Mouse (Mus musculus) 416B (cell line): Measurements from ENCODE around the gene Adam15.

ENCODE experiments used
- DNase-seq: peaks from one replicate; pipeline ENCODE4 v3.0.0; 2011; ENCODE audit warnings: low read depth

Gene Adam15

DNA sequence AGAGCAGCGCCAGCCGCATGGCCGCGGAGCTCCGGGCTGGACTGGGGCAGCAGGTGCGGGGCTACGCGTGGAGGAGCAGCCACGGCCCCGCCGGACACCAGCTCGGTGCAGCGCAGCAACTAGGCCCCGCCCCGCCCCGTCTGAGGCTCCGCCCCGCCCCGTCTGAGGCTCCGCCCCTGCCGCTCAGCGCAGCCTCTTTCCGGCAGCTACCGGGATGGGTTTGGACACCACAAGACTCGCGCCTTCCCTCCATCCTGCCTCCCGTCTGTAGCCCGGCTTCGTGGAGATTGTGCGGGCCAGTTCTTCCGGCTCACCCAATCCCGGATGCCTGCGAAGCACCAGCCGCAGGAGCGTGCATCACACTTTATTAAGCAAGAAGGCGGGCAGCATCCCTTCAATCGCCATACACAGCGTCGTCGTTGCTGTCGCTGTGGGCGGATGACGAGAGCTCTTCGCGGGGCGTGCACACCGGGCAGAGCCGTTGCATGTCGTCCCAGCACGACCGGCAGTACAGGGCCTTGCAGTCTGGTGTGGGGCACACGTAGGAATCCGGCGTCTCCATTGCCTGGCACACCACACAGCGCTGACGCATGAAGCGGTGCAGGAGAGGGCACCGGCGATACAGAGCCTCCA lies at the start of gene Adam15:
Gene Adam15 (minus strand): TSS at position 128 of the 633 bp plus-strand sequence.
- peak; percentile 84 for DNase-seq

DNA sequence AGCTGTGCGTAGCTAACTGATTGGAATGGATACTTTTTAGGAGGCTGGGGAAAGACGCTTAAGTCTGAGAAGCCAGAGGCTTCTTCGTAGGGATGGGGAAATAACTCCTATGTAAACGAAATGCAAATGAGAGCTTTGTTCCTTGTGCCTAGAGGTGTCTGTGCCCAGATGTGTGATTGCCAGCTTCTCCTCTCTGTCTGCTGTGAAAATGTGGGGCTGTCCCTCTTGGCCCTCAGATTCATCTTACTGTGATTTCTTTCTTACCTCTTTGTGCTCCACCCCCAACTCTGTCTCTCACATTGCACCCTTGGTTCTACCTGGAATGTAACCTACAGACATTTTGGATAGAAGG lies 46.8 kb upstream of the Adam15 start:
- DNase-seq = no peak

DNA sequence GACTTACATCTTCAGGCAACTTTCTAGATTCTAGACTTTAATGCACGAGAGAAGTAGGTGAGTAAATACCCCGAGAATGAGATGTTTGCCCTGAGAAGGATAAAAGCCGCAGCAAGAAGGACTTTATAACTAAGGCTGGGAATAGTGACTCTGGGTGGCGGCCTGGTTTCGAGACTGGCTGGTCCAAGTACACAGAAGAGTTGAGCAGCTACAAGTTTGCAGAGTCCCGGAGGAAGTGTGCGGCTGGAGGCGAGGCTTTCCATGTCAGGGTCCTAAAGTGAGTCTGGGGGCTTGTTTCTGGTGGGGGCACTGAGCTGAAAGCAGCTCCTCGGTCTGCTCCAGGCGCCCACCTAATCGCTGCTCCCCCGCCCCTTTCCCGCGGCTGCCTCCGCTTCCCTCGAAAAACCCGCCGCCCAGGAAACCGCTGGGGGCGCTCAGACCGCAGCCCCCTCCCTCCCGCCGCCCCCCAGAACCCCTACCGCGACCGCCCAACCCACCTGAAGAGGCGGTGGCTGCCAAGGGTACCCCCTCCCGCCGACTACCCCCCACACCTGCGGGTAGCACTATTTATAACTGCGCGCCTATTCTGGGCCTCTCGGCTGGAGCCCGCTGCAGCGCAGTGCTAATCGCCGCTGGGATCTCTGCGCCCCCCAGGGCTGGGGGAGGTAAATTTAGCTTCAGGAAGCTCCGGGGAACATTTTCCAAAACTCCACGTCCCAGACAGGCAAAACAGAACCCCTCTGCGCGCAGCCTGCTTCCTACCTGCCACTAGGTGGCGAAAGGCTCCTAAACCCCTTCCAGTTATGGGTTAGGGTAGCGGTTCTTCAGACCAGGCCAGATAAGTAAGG lies 46.2 kb upstream of the Adam15 start:
- peak; percentile 83 for DNase-seq

DNA sequence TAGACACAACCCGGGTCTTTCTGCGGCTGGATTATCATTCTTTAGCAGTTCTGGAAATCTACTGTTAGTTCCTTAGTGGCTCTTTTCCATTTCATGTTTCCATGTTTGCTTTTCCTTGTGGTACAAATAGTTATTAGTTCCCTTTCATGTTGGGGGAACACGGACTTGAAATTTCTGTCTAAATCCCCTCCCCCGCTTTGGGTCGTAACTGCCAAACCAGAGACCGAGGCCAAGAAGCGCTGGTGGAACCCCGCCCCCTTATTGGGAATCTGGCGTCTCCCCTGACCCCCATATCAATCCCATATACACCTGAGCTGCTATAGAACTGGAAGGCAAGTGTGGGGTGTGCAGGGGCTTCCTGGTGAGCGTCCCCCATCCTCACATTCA lies 45.6 kb upstream of the Adam15 start:
- DNase-seq = peak; percentile 35

DNA sequence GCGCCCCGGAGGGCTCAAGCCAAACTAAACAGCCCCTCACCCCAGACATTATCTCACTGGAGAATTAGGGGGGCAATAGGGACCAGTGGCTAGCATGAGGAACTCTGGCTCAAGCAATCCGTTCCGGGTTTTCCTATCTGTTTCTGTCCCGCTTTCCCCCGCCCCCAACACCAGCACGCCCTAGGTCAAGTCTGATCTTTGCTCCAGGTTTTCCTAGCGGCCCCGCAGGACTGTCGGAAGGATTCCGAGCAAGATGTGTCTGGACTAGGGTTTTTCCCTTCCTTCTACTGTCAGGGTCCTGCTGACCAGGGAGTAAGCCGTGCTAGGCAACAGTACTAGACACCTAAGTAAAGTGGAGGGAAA lies 45.1 kb upstream of the Adam15 start:
- no peak for DNase-seq

DNA sequence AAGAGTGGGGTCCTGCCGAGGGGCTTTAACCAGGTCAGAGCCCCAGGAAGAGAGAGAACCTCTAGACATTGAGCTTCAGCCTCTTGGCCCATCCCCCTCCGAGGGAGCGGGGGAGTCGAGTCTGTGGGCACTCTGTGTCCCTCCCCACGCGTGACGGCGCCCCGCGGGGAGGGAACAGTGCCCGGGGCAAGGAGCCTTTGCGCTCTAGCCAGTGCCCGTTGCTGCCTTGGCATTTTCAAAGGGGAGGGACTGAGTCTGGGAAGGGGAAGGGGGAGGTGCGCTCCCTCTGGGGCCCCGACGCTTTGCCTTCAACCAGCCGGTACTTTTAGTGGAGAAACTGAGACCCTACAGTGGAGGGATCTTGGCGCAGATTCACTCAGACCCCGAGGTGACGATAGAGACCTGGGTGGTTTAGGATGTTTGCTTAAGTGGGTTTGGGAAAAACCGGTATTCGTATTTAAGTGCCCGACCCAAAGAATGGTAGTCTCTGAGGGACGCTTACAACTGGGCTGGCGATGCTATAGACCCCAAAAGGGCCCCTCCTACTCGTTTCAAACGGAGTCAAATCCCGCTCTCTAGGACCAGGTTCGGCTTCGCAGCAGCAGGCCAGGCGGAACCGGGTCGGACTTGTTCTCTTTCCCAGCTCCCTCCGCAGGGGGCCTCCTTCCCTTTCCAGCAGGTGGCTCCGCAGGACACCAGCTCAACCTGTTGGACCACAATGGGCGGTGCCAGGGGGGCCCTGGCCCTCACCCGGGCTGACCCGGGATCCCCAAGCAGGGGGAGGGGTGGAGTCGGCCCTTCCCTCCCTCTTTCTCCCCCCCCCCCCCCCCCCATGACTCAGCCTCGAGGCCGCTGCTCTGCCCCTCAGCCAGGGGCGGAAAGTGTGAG lies 44.5 kb upstream of the Adam15 start, which contains the start of gene Zbtb7b:
Gene Zbtb7b (minus strand): TSS at position 771 of the 888 bp plus-strand sequence.
- peak; percentile 93 for DNase-seq

DNA sequence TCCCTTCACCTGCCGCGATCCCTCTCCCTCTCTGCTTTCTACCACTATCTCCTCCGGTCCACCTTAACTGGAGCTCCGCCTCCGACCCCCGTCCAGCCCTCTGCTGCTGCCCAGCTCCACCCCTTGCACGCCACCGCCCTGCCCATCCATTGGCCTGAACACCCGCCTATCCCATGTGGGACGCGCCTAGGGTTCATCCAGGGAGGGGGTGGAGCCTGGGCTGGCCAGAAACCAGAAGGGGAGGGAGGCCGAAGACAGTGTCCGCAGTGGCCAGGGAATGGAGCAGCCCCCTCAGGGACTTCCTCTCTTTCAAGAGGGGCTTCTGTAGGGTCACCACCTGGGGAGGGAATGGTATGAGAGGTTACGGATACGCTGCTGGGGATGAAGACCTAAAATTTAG lies 43.8 kb upstream of the Adam15 start:
- DNase-seq = peak; percentile 99

DNA sequence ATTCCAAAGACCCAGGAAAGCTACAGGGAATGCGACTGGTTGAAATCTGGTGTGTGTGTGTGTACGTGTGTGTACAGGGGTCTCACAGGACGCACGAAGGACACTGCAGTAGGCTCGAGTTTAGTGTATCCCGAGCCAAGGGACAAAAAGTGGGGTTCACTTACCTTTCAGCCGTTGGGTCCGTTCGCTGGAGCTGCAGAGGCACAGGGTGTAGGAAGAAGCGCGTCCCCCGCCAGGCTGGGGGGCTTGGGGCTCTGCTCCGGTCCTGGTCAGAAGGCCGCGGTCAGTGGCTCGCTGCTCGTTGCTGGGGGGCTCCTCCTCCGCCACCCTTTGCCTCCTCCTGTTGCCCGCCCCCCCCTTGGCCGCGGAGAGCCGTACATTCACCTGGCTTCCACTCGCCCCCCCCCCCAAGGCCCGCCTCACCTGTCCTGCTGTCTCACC lies 43.1 kb upstream of the Adam15 start:
- DNase-seq = peak; percentile 45

DNA sequence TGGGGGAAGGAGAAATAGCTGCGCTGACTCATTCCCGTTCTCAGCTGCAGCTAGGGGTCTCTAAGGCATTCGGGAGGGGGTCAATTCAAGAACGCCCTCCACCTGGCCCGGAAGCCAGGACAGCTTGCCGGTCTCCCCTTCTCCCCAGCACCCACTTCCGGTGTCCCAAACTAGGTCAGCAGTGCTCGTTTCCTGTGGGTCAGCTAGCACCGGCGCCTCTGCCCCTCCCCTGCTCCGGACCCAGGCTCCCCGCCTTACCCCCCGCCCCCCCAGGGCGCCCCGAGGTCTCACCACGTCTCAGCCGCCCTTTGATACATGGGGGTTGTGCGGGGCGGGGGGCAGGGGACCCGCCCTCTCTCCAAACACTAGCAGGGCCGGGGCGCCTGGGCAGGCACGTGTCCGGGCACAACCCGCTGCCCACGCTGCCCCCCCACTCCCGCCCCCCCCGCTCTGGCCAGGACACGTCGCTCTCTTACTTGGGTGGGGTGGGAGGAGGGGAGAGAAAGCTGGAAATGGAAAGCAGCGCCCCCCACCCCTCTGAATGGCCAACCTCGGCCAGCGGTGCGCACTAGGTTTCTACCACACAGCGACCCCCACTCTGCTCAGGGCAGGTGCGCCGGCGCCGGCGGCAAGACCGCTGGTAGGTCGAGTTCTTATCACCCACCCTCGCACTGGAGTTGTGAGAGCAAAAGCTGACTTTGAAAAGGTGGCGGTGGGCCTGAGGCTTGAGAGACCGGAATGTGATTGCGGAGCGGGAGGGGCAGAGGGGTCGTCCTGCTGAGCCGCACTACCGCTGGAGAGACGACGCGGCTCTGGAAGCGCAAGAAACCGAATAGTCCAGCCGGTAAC lies 42.1 kb upstream of the Adam15 start:
- peak; percentile 70 for DNase-seq

DNA sequence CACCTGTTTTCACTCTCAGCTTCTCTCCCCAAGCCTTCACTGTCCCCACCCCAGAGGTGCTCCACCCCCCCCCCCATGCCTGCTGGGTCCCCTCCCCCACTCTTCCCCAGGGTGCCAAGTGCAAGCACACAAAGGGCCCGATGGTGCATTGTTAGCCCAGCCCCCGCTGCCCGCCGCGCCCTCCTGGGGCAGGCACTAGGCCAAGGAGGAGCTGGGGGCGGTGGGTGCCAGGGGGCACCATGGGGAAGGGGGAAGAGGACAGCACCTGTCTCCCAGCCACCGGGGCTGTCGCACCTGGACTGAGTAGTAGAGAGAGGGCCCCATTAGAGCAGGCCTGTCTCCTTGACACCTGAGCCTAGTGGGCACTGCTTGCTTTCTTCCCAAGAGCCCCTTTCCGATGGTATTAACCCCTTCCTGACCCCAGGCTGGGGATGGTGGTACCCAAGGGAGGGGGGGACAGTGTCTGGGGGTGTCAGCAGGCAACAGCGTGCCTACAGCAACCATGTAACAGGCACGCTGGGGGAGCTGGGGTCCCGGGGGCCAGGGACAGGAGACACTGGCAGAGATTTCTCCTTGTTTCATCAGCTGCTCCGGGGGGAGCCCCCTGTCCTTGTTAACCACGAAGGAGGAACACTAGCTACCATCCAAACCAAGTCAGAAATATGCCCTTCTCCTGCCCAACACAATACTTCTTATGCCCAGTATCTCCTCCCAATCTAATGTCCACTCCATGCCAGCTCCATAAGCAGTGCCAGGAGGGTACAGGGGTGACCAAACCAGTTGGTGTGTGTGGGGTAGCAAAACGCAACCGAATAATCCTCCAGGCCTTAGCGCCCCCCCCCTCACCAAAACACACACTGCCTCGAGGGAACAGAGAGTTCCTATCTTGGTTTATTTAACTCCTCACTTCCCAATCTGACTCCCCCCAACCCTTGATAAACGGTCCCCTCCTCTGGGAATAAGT lies 41.2 kb upstream of the Adam15 start:
- DNase-seq = peak; percentile 55

DNA sequence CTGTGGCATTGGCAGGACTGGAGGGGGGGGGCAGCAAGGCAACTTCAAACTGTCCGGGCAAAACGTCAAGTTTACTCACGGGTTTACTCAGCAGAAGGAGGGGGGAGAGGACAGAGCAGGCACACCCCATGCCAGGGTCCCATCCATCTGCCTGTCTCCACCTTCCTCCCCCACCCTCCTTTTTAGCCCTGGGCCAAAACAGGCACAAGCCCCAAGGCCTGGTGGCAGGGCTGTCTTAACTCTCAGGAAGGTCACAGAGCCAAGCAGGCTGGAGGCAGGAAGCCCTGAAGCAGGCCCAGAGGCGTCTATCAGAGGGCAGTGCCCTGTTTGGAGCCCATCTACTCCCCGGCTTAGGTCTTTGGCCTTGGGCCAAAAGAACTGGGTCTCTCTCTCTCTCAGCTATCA lies 40.3 kb upstream of the Adam15 start:
- DNase-seq = peak; percentile 50

DNA sequence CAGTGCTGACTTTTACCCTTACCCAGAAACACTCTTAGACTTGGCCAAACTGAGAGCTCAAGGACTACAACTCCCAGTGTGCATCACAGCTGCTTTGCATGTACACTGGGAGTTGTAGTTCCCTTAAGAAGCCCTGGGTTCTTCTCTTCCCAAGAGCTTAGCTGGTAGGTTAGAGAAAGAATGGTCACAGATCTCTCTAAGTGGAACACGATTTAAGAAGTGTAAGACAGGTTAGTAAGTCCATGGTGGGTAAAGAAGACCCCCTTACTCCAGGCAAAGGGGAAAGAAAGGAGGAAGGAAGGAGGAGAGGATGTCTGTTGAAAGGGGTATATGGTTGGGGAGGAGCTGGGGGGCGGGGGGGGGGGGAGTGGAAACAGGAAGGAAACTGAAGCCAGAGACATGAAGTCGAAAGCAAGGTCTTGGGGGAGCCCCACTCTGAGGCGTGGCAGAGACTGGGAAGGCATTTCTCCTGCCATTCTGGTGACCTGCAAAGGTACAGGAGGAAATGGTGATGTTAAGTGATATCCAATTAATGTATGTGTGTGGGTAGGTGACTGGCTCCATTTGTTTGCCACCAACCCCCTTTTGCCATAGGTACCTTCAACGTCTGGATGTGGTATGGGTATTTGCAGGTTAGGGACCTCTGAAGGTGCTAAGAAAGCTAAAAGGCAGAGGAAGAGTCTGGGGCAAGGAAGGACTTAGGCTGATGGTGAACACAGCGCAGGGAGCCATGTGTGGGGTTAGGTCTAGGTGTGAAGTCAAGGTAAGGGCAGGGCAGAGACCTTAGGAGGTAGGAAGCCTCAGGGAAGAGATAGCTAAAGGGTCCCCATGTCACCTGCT lies 39.3 kb upstream of the Adam15 start:
- DNase-seq = peak; percentile 69

DNA sequence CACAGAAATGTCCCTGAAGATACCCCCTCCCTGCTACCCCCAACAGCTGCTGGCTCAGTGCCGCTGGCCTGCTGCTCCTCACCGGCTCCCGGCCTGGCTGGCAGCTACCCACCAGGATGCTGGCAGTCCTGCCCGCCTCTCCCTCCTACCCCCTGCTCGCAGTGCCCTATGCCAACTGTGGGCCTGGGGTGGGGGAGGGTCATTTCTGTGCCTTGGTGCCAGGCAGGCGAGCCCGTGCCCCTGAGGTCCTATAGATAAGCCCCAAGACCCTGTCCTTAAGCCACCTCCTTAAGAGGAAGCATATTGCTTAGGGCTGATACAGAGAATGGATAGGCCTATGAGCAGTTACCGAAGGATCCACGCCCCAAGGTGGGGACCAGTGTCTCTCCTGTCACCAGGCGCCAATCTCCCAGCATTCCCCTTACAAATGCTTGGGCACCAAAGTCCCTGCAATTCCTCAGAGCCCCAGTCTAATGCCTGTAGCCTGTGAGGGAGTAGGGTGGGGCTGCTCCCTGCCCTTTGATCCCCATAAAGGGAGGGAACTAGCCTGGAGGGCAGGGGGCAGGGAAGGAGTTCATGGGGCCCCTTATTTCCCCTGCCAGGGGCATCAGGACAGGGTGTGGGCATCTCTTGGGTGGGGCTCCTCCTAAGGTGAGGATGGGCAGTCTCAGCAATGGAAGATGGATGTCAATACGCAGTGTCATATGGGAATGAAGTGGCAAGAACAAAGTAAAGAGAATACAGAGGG lies 38.5 kb upstream of the Adam15 start:
- DNase-seq = no peak

DNA sequence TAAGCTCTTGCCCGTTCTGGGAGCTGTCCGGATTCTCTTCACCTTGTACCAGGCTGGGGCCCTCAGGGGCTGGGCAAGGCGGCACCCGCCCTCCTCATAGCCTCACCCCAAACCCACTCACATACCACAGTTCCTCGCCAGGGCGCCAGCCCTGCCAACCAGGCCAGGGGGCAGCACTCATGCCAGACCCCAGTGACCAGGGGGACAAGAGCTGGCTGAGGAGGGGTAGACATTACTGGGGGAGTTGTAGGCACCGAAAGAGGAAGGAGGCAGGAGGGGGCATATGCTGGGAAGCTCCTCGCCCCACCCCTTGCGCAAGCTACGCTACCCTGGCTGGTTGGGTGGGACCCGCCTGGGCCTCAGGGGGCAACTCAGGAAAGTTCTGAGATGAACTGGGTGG lies 37.8 kb upstream of the Adam15 start:
- no peak for DNase-seq

DNA sequence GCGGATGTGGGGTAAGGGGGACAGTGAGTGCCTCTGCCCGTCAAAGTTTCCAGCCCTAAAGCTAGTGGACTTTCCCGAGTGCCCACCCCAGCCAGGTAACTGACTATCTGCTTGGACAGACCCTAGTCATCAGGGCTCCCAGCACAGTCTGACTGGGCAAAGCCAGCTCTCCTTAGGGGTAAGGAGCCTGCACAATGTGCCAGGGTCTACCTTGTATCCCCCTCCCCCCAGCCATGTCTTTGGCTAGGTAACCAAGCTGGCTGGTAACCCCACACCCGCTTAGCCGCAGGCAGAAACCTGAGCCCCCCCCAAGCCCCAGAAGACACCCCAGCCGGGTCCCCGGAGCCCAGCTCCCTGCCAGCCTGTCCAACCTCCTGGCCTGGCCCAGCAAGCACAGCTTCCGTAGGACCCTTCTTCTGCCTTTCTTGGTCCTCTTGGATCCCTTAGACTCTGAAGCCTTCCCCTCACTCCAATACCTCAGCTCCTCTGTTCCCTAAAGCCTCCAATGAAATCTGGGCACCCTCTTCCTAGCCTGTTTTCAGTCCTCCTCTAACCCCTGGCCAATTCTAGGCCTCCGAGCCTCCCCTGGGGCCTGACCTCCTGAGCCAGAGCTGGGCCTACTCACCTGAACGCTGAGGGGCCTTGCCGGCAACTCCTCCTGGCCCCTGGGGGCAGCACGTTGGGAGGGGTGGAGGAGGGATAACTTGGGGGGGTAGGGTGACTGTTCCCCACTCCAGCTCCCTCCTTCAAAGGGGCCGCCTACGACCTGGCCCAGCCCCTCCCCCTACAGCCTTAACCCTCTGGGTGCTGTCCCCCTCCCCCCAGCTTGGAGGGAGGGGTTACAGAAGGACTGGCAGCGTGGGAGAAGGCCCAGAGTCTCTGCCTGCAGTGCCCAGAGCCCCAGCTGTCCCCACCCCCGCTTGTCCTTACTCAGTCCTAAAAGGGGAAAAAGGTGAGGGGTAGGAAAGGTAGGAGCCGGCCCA lies 36.9 kb upstream of the Adam15 start:
- DNase-seq = no peak

DNA sequence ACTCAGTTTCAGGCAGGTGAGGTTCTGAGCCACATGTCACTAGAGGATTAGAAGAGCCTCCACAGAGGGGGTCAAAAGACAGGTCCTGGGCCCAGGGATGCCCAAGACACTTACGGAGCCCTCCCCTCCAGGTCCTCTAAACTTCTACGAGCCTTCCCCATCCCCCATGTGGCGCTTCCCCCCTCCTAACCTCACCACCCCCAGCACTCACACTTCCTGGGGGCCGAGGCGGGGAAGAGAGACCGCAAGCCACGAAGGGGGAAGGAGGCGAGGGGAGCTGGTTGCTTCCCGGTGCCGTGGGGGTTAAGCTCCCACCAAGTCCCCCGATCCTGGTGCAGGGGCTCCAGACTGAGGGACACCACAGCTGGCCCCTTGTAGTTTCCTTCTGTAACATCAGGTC lies 35.7 kb upstream of the Adam15 start:
- no peak for DNase-seq

DNA sequence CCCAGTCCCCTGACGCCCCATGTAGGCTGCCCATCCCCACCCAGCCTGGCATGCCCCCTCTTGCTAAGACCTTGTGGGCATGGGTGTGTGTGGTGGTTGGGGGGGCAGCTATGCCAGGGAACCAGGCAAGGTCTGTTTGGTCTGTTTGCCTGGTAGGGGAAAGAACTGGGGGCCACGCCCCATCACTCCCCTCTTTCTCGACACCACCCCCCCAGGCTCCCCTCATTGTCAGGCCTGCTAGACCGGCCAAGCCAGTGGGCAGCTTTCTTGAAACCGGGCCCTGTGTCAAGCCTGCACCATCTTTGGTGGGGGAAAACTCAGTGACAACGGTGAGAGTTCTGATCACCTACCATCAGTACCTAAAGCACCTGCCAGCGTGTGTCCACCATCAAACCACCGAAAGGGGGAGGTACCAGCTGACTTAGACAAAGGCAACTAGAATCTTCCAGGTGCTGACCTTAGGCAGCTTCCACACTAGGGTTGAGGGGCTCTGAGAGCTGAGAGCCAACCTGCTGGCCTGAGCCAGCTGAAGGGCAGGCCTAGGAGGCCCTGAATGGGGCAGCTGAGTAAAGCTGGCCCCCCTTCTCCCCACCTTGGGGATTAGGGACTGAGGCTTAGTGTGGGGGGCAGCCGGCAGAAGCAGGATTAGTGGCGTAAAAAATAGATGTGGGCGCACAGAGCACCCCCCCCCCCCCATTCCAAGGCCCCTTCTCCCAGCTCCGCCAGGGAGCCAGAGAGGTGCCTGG lies 34.7 kb upstream of the Adam15 start:
- no peak for DNase-seq
